Mouse (Mus musculus): Measurements from ENCODE around the gene Ttc30b. TPM values are rescaled to one million over a fixed set of nuclear protein-coding genes. Genes with fewer than 3 reads are reported as not detected.

Gene Ttc30b
- polyA plus RNA-seq, 1 experiment from 2014 or later, result 1.0 TPM

DNA sequence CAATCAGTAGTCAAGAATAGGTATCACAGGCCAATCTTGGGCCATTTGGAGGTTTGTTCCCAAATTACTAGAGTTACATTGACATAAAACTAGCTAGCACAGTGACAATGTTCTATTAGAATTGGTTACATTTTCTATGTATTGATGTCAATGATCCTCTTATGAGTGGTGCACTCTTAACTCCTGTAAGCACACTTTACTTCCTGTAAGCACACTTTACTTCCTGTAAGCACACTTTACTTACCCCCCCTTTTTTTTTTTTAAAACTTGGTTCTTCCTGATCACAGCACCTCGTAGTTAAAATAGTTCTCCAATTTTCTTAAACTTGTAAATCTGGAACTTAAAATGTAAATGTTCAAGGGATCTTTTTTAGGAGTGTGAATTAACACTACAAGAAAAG is 31.2 kb downstream of the Ttc30b start:
- no peaks in the 10 kb centered on the region for H3K9me3 ChIP-seq (replicated peaks)
- WGBS (ENCODE audit: insufficient replicate concordance), result 60% methylated on average over 1 of the region's 1 CpGs

DNA sequence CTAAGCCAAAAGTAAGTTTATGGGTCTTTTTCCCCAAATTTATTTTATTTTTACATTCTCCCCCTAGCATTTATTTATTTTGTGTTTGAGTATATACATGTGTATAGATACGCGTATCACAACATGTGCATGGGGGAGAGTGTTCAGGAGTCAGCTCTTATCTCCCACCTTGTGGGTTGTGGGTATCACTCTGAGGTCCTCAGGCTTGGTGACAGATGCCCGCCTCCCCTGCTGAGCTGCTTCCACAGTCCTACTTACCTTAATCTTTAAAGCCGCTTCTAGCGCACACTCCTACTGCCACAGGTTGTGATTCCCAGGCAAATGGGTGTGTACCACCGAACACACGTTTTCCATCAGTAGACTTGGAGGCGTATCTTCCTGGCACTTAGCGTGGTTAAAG is 36.5 kb downstream of the Ttc30b start:
- no peak overlapping the region for H3K4me2 ChIP-seq
- H3K9ac ChIP-seq, result no peak overlapping the region
- no peak overlapping the region for H3K4me3 ChIP-seq (replicated peaks)
- no peaks in the 10 kb centered on the region for H3K9me3 ChIP-seq (replicated peaks)
- H3K4me1 ChIP-seq (replicated peaks), result no peaks in the 10 kb centered on the region
- peaks cover 31% of the 10 kb centered on the region for H3K36me3 ChIP-seq (replicated peaks)
- ATAC-seq (ENCODE audit: insufficient read depth), result no peak
- H3K27ac ChIP-seq (replicated peaks), result no peak overlapping the region
- WGBS (ENCODE audit: insufficient replicate concordance), result 65% methylated on average over 9 of the region's 9 CpGs
- no peaks in the 10 kb centered on the region for H3K27me3 ChIP-seq

More for the DNA sequence above, 31.2 kb downstream of the Ttc30b start:
- Histone ChIP-seq H3K4me2 (no peak overlapping the region), H3K4me1 (replicated peaks) (no peaks in the 10 kb centered on the region), H3K36me3 (replicated peaks) (peaks cover 36% of the 10 kb centered on the region), H3K27ac (replicated peaks) (no peak overlapping the region), H3K27me3 (no peaks in the 10 kb centered on the region), H3K4me3 (replicated peaks) (no peak overlapping the region), H3K9ac (no peak overlapping the region)
- ATAC-seq (ENCODE audit: insufficient read depth), result no peak

- no peak overlapping the region for H3K27ac ChIP-seq (replicated peaks)
- ATAC-seq (ENCODE audit: insufficient read depth), result no peak
- H3K27me3 ChIP-seq, result no peaks in the 10 kb centered on the region
- peaks cover 32% of the 10 kb centered on the region for H3K36me3 ChIP-seq (replicated peaks)
- no peak overlapping the region for H3K4me3 ChIP-seq (replicated peaks)
- no peaks in the 10 kb centered on the region for H3K9me3 ChIP-seq (replicated peaks)
- no peaks in the 10 kb centered on the region for H3K4me1 ChIP-seq (replicated peaks)
- no peak overlapping the region for H3K4me2 ChIP-seq
- no peak overlapping the region for H3K9ac ChIP-seq
- 60% methylated on average over 1 of the region's 1 CpGs for WGBS (ENCODE audit: insufficient replicate concordance)
These were observed 38.1 kb downstream of the Ttc30b start for GRCm38 (mm10) chr2:75900281-75900680.

DNA sequence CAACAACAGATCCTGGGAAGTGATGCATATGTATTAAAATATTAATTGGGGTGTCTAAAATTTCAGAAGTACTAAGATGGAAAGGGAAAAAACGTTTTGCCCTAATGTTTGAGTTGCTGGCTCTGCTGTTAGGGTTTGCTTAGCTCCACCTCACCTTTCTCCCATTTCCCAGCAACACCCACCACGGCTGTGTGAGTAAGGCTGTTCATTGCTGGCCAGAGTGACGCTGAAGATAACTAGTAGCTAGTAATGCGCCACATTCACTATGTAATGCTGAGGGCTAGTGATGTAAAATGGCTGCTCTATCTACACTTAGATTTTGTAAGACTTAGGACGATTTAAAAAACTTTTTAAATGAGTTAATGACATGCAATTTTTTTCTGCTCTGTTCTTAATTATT is 42.7 kb downstream of the Ttc30b start:
- no peak overlapping the region for H3K4me3 ChIP-seq (replicated peaks)
- no peaks in the 10 kb centered on the region for H3K27me3 ChIP-seq
- H3K27ac ChIP-seq (replicated peaks), result no peak overlapping the region
- no peaks in the 10 kb centered on the region for H3K9me3 ChIP-seq (replicated peaks)
- peaks cover 27% of the 10 kb centered on the region for H3K36me3 ChIP-seq (replicated peaks)
- H3K4me1 ChIP-seq (replicated peaks), result no peaks in the 10 kb centered on the region
- no peak for ATAC-seq (ENCODE audit: insufficient read depth)
- no peak overlapping the region for H3K9ac ChIP-seq
- no peak overlapping the region for H3K4me2 ChIP-seq
- 71% methylated on average over 5 of the region's 5 CpGs for WGBS (ENCODE audit: insufficient replicate concordance)

GRCm38 (mm10) chr2:75891981-75892380 is 46.4 kb downstream of the Ttc30b start:
- Histone ChIP-seq H3K9me3 (replicated peaks) (no peaks in the 10 kb centered on the region), H3K9ac (no peak overlapping the region), H3K4me3 (replicated peaks) (no peak overlapping the region), H3K27me3 (no peaks in the 10 kb centered on the region), H3K4me1 (replicated peaks) (no peaks in the 10 kb centered on the region), H3K4me2 (no peak overlapping the region), H3K27ac (replicated peaks) (no peak overlapping the region), H3K36me3 (replicated peaks) (peaks cover 29% of the 10 kb centered on the region)
- no peak for ATAC-seq (ENCODE audit: insufficient read depth)
- WGBS (ENCODE audit: insufficient replicate concordance), result 69% methylated on average over 4 of the region's 4 CpGs

Other genes with a start within 250 kb of the Ttc30b start
- gene Nfe2l2, start 233.9 kb downstream of the Ttc30b start, polyA plus RNA-seq (2015; fragmentation: Nextera tagmentation; extraction: Ambion mirVana), result 37.1 and 40.7 TPM in 2 replicates
- 14.3 and 14.8 TPM in 2 replicates for gene Agps, start 106.4 kb downstream of the Ttc30b start, polyA plus RNA-seq (2015; fragmentation: Nextera tagmentation; extraction: Ambion mirVana)
- gene Ttc30a2, start 39.6 kb upstream of the Ttc30b start, polyA plus RNA-seq (2015; fragmentation: Nextera tagmentation; extraction: Ambion mirVana), result 0.16 TPM in 2 replicates
- 0.98 and 1.1 TPM in 2 replicates for gene Ttc30a1, start 43.4 kb upstream of the Ttc30b start, polyA plus RNA-seq (2015; fragmentation: Nextera tagmentation; extraction: Ambion mirVana)